Mouse (Mus musculus): ENCODE results near the gene Dlgap3.

Gene Dlgap3

GRCm38 (mm10) chr4:127258186-127258897 lies 89.3 kb downstream of the Dlgap3 start:
- DNase-seq (ENCODE audit: low spot score in 2 of 2) = no peak

- DNase-seq (ENCODE audit: low spot score in 2 of 2) = no peak
Measured at GRCm38 (mm10) chr4:127261601-127262000, 92.6 kb downstream of the Dlgap3 start.

- DNase-seq (ENCODE audit: low spot score in 2 of 2) = no peak
Measured at GRCm38 (mm10) chr4:127263438-127264182, 94.6 kb downstream of the Dlgap3 start.

- DNase-seq (ENCODE audit: low spot score in 2 of 2) = no peak
Measured at GRCm38 (mm10) chr4:127264183-127264554, 95.2 kb downstream of the Dlgap3 start.

GRCm38 (mm10) chr4:127278451-127279001 lies 109.5 kb downstream of the Dlgap3 start:
- DNase-seq (ENCODE audit: low spot score in 2 of 2) = no peak

GRCm38 (mm10) chr4:127279241-127279640 lies 110.2 kb downstream of the Dlgap3 start:
- DNase-seq (ENCODE audit: low spot score in 2 of 2) = no peak
